Mouse (Mus musculus): ENCODE measurements around the gene Klrd1.
"Not testable (repeated sequence)": the region's sequence is repeated elsewhere in the genome, so short reads cannot be mapped to it uniquely, and the experiment has no call there.

Gene Klrd1

GRCm38 (mm10) chr6:129591508-129591907 is at the start of gene Klrd1:
TSS of gene Klrd1 (plus strand) at chr6:129591782.
- no peak for DNase-seq

- peak in 1 of 2 experiments; percentile 52 for DNase-seq
Observed at GRCm38 (mm10) chr6:129541931-129542330, 49.7 kb upstream of the Klrd1 start.

GRCm38 (mm10) chr6:129542540-129542939 is 49.0 kb upstream of the Klrd1 start:
- no peak for DNase-seq

GRCm38 (mm10) chr6:129543709-129544606 is 47.6 kb upstream of the Klrd1 start:
- DNase-seq = peak; percentile 81 to 90

GRCm38 (mm10) chr6:129547277-129547676 is 44.3 kb upstream of the Klrd1 start:
- DNase-seq = no peak

- no peak for DNase-seq
Observed at GRCm38 (mm10) chr6:129548009-129548408, 43.6 kb upstream of the Klrd1 start.

GRCm38 (mm10) chr6:129557298-129558023 is 34.1 kb upstream of the Klrd1 start:
- DNase-seq = no peak

GRCm38 (mm10) chr6:129558946-129559640 is 32.5 kb upstream of the Klrd1 start:
- peak; percentile 71 to 87 for DNase-seq

GRCm38 (mm10) chr6:129559641-129560027 is 31.9 kb upstream of the Klrd1 start:
- no peak for DNase-seq

- no peak for DNase-seq
Observed at GRCm38 (mm10) chr6:129565257-129565656, 26.3 kb upstream of the Klrd1 start.

GRCm38 (mm10) chr6:129575315-129575714 is 16.3 kb upstream of the Klrd1 start:
- no peak for DNase-seq

GRCm38 (mm10) chr6:129577605-129578004 is 14.0 kb upstream of the Klrd1 start, which contains the start of gene Klre1:
TSS of gene Klre1 (plus strand) at chr6:129577905.
- no peak for DNase-seq

GRCm38 (mm10) chr6:129581274-129581673 is 10.3 kb upstream of the Klrd1 start:
- peak in 1 of 2 experiments; percentile 14 for DNase-seq

- DNase-seq = no peak
Observed at GRCm38 (mm10) chr6:129581896-129582295, 9.7 kb upstream of the Klrd1 start.

- no peak for DNase-seq
Observed at GRCm38 (mm10) chr6:129583014-129583413, 8.6 kb upstream of the Klrd1 start.

GRCm38 (mm10) chr6:129608372-129608771 is 16.8 kb downstream of the Klrd1 start:
- DNase-seq = no peak

GRCm38 (mm10) chr6:129623735-129624134 is 32.2 kb downstream of the Klrd1 start, which contains the start of gene Klrk1:
TSS of gene Klrk1 (minus strand) at chr6:129623864.
- no peak for DNase-seq

- DNase-seq = not testable (repeated sequence)
Observed at GRCm38 (mm10) chr6:129631046-129631445, 39.5 kb downstream of the Klrd1 start.

GRCm38 (mm10) chr6:129643237-129643636 is 51.7 kb downstream of the Klrd1 start, which contains the start of gene Klrc3:
TSS of gene Klrc3 (minus strand) at chr6:129643337.
- DNase-seq = not testable (repeated sequence)

- not testable (repeated sequence) for DNase-seq
Observed at GRCm38 (mm10) chr6:129644054-129644453, 52.5 kb downstream of the Klrd1 start.

All from kidney, postnatal 36 days (tissue).